Mouse (Mus musculus): ENCODE results near the gene Hspb7. TPM values are rescaled to one million over a fixed set of nuclear protein-coding genes. Genes with fewer than 3 reads are reported as not detected.

Hspb7 gene
- polyA plus RNA-seq, 1 experiment from 2014 or later = 10.6 TPM

- H3K36me3 ChIP-seq (ENCODE audit: control insufficient read depth, insufficient read depth, low read length) = no peaks in the 10 kb centered on the region
- no peak for ATAC-seq (ENCODE audit: low read depth)
- no peak overlapping the region for H3K9ac ChIP-seq (ENCODE audit: low read length)
- 73% methylated on average over 12 of the region's 12 CpGs for whole genome bisulfite sequencing
- H3K9me3 ChIP-seq (ENCODE audit: control insufficient read depth, low read length) = no peaks in the 10 kb centered on the region
- no peak overlapping the region for H3K4me2 ChIP-seq (ENCODE audit: low read depth, low read length)
- H3K27ac ChIP-seq (ENCODE audit: low read length) = no peak overlapping the region
- peaks cover 4% of the 10 kb centered on the region for H3K4me1 ChIP-seq (replicated peaks; ENCODE audit: control insufficient read depth, insufficient read depth, low read length)
- no peaks in the 10 kb centered on the region for H3K27me3 ChIP-seq (ENCODE audit: control insufficient read depth, insufficient read depth, low read depth, low read length)
- no peak overlapping the region for H3K4me3 ChIP-seq (ENCODE audit: low read length)
Observed at GRCm38 (mm10) chr4:141439083-141439803, 18.7 kb downstream of the Hspb7 start.

GRCm38 (mm10) chr4:141440877-141441276, 20.3 kb downstream of the Hspb7 start:
- H3K9ac ChIP-seq (ENCODE audit: low read length) = no peak overlapping the region
- peaks cover 12% of the 10 kb centered on the region for H3K4me1 ChIP-seq (replicated peaks; ENCODE audit: control insufficient read depth, insufficient read depth, low read length)
- no peak for ATAC-seq (ENCODE audit: low read depth)
- no peaks in the 10 kb centered on the region for H3K9me3 ChIP-seq (ENCODE audit: control insufficient read depth, low read length)
- H3K27me3 ChIP-seq (ENCODE audit: control insufficient read depth, insufficient read depth, low read depth, low read length) = no peaks in the 10 kb centered on the region
- no peak overlapping the region for H3K4me2 ChIP-seq (ENCODE audit: low read depth, low read length)
- no peaks in the 10 kb centered on the region for H3K36me3 ChIP-seq (ENCODE audit: control insufficient read depth, insufficient read depth, low read length)
- no peak overlapping the region for H3K4me3 ChIP-seq (ENCODE audit: low read length)
- H3K27ac ChIP-seq (ENCODE audit: low read length) = no peak overlapping the region

GRCm38 (mm10) chr4:141443641-141444429, 23.3 kb downstream of the Hspb7 start:
- no peak for ATAC-seq (ENCODE audit: low read depth)
- 34% methylated on average over 11 of the region's 11 CpGs for WGBS

GRCm38 (mm10) chr4:141444451-141445327, 24.1 kb downstream of the Hspb7 start, which contains the start of gene Zbtb17:
Gene Zbtb17, plus strand, starts transcription at chr4:141444654.
- Histone ChIP-seq H3K36me3 (ENCODE audit: control insufficient read depth, insufficient read depth, low read length) (peaks cover 12% of the 10 kb centered on the region), H3K4me1 (replicated peaks; ENCODE audit: control insufficient read depth, insufficient read depth, low read length) (peaks cover 13% of the 10 kb centered on the region), H3K9me3 (ENCODE audit: control insufficient read depth, low read length) (no peaks in the 10 kb centered on the region), H3K27me3 (ENCODE audit: control insufficient read depth, insufficient read depth, low read depth, low read length) (no peaks in the 10 kb centered on the region), H3K4me3 (ENCODE audit: low read length) (peak within 1 kb of the TSS; percentile 96), H3K27ac (ENCODE audit: low read length) (peak within 1 kb of the TSS; percentile 37; the same call in 1 of the 2 replicates), H3K4me2 (ENCODE audit: low read depth, low read length) (peak within 1 kb of the TSS; percentile 80), H3K9ac (ENCODE audit: low read length) (peak within 1 kb of the TSS; percentile 94)
- ATAC-seq (ENCODE audit: low read depth) = peak; percentile 95
- under 1% methylated on average over 62 of the region's 102 CpGs for WGBS

More at GRCm38 (mm10) chr4:141443641-141444429, 23.3 kb downstream of the Hspb7 start:
- Histone ChIP-seq H3K27me3 (ENCODE audit: control insufficient read depth, insufficient read depth, low read depth, low read length) (no peaks in the 10 kb centered on the region), H3K4me2 (ENCODE audit: low read depth, low read length) (peak overlapping the region; percentile 70), H3K4me3 (ENCODE audit: low read length) (peak overlapping the region; percentile 96), H3K9me3 (ENCODE audit: control insufficient read depth, low read length) (no peaks in the 10 kb centered on the region), H3K27ac (ENCODE audit: low read length) (no peak overlapping the region), H3K4me1 (replicated peaks; ENCODE audit: control insufficient read depth, insufficient read depth, low read length) (peaks cover 13% of the 10 kb centered on the region), H3K36me3 (ENCODE audit: control insufficient read depth, insufficient read depth, low read length) (peaks cover 5% of the 10 kb centered on the region; the same call in 1 of the 2 replicates), H3K9ac (ENCODE audit: low read length) (peak overlapping the region; percentile 94)

- Histone ChIP-seq H3K36me3 (ENCODE audit: control insufficient read depth, insufficient read depth, low read length) (peaks cover 14% of the 10 kb centered on the region), H3K4me1 (replicated peaks; ENCODE audit: control insufficient read depth, insufficient read depth, low read length) (peaks cover 13% of the 10 kb centered on the region), H3K9me3 (ENCODE audit: control insufficient read depth, low read length) (no peaks in the 10 kb centered on the region), H3K9ac (ENCODE audit: low read length) (peak overlapping the region; percentile 94), H3K27me3 (ENCODE audit: control insufficient read depth, insufficient read depth, low read depth, low read length) (no peaks in the 10 kb centered on the region), H3K27ac (ENCODE audit: low read length) (no peak overlapping the region), H3K4me3 (ENCODE audit: low read length) (peak overlapping the region; percentile 96), H3K4me2 (ENCODE audit: low read depth, low read length) (peak overlapping the region; percentile 80)
- ATAC-seq (ENCODE audit: low read depth) = no peak
- 10% methylated on average over 14 of the region's 14 CpGs for WGBS
Observed at GRCm38 (mm10) chr4:141445328-141445720, 24.7 kb downstream of the Hspb7 start.

- H3K9ac ChIP-seq (ENCODE audit: low read length) = no peak overlapping the region
- peaks cover 13% of the 10 kb centered on the region for H3K4me1 ChIP-seq (replicated peaks; ENCODE audit: control insufficient read depth, insufficient read depth, low read length)
- no peak overlapping the region for H3K4me2 ChIP-seq (ENCODE audit: low read depth, low read length)
- no peak overlapping the region for H3K4me3 ChIP-seq (ENCODE audit: low read length)
- no peak for ATAC-seq (ENCODE audit: low read depth)
- no peak overlapping the region for H3K27ac ChIP-seq (ENCODE audit: low read length)
- 59% methylated on average over 7 of the region's 7 CpGs for WGBS
- H3K27me3 ChIP-seq (ENCODE audit: control insufficient read depth, insufficient read depth, low read depth, low read length) = no peaks in the 10 kb centered on the region
- peaks cover 14% of the 10 kb centered on the region for H3K36me3 ChIP-seq (ENCODE audit: control insufficient read depth, insufficient read depth, low read length)
- no peaks in the 10 kb centered on the region for H3K9me3 ChIP-seq (ENCODE audit: control insufficient read depth, low read length)
Observed at GRCm38 (mm10) chr4:141446211-141446610, 25.6 kb downstream of the Hspb7 start.

GRCm38 (mm10) chr4:141451251-141451650, 30.7 kb downstream of the Hspb7 start:
- WGBS = 77% methylated on average over 2 of the region's 2 CpGs

GRCm38 (mm10) chr4:141451916-141452450, 31.4 kb downstream of the Hspb7 start:
- H3K4me1 ChIP-seq (replicated peaks; ENCODE audit: control insufficient read depth, insufficient read depth, low read length) = no peaks in the 10 kb centered on the region
- H3K27me3 ChIP-seq (ENCODE audit: control insufficient read depth, insufficient read depth, low read depth, low read length) = no peaks in the 10 kb centered on the region
- no peak overlapping the region for H3K27ac ChIP-seq (ENCODE audit: low read length)
- WGBS = 90% methylated on average over 9 of the region's 9 CpGs
- no peak overlapping the region for H3K4me2 ChIP-seq (ENCODE audit: low read depth, low read length)
- ATAC-seq (ENCODE audit: low read depth) = no peak
- H3K36me3 ChIP-seq (ENCODE audit: control insufficient read depth, insufficient read depth, low read length) = peaks cover 16% of the 10 kb centered on the region
- no peaks in the 10 kb centered on the region for H3K9me3 ChIP-seq (ENCODE audit: control insufficient read depth, low read length)
- no peak overlapping the region for H3K9ac ChIP-seq (ENCODE audit: low read length)
- H3K4me3 ChIP-seq (ENCODE audit: low read length) = no peak overlapping the region

More at GRCm38 (mm10) chr4:141451251-141451650, 30.7 kb downstream of the Hspb7 start:
- Histone ChIP-seq H3K9ac (ENCODE audit: low read length) (no peak overlapping the region), H3K9me3 (ENCODE audit: control insufficient read depth, low read length) (no peaks in the 10 kb centered on the region), H3K4me1 (replicated peaks; ENCODE audit: control insufficient read depth, insufficient read depth, low read length) (no peaks in the 10 kb centered on the region), H3K4me2 (ENCODE audit: low read depth, low read length) (no peak overlapping the region), H3K4me3 (ENCODE audit: low read length) (no peak overlapping the region), H3K36me3 (ENCODE audit: control insufficient read depth, insufficient read depth, low read length) (peaks cover 16% of the 10 kb centered on the region), H3K27me3 (ENCODE audit: control insufficient read depth, insufficient read depth, low read depth, low read length) (no peaks in the 10 kb centered on the region), H3K27ac (ENCODE audit: low read length) (no peak overlapping the region)
- ATAC-seq (ENCODE audit: low read depth) = no peak
